Mouse (Mus musculus) forebrain, embryonic 16.5 days (tissue): ENCODE measurements around the gene Rasal1. TPM values are rescaled to one million over a fixed set of nuclear protein-coding genes. Genes with fewer than 3 reads are reported as not detected.
A peak's percentile ranks its signal among the peaks of the same experiment; 100 is the strongest.

Source experiments
- ATAC-seq: fragments of 200-750 bp; cut with Nextera tagmentation; 2 replicates; pipeline ENCODE4 v1.8.0; 2017; ENCODE audit warnings: mild to moderate bottlenecking, moderate library complexity
- H3K27ac ChIP-seq: fragments of 300-500 bp; sonication (generic); 2 replicates; pipeline ENCODE4 v1.5.1; 2014; ENCODE audit warnings: low read length, control low read depth
- H3K27me3 ChIP-seq: fragments of 300-500 bp; sonication (generic); replicated peaks from 2 replicates; pipeline ENCODE4 v1.6.1; 2014; ENCODE audit warnings: low read length; ENCODE audit not compliant: control insufficient read depth, insufficient read depth
- H3K36me3 ChIP-seq: fragments of 300-500 bp; sonication (generic); 2 replicates; pipeline ENCODE4 v1.6.1; 2014; ENCODE audit not compliant: control insufficient read depth, insufficient read depth
- H3K4me1 ChIP-seq: fragments of 300-500 bp; sonication (generic); replicated peaks from 2 replicates; pipeline ENCODE4 v1.6.1; 2014; ENCODE audit warnings: low read length; ENCODE audit not compliant: control insufficient read depth, insufficient read depth
- H3K4me2 ChIP-seq: fragments of 300-500 bp; sonication (generic); 2 replicates; pipeline ENCODE4 v1.6.1; 2014; ENCODE audit warnings: mild to moderate bottlenecking, low read length, control low read depth
- H3K4me3 ChIP-seq: fragments of 300-500 bp; sonication (generic); replicated peaks from 2 replicates; pipeline ENCODE4 v1.5.1; 2014; ENCODE audit warnings: mild to moderate bottlenecking, low read length, control low read depth
- H3K9ac ChIP-seq: fragments of 300-500 bp; sonication (generic); replicated peaks from 2 replicates; pipeline ENCODE4 v1.6.1; 2014; ENCODE audit warnings: low read depth, low read length, control low read depth
- H3K9me3 ChIP-seq: fragments of 300-500 bp; sonication (generic); 2 replicates; pipeline ENCODE4 v1.6.1; 2016; ENCODE audit warnings: low read length; ENCODE audit not compliant: control insufficient read depth
- WGBS: fragments of 180-500 bp; shearing (Covaris S2); extraction: QIAGEN DNeasy Blood & Tissue Kit; methylation state at CpG from one replicate; pipeline ENCODE4 v1.1.7; 2014; 5-methylcytosine and 5-hydroxymethylcytosine counted together
- polyA plus RNA-seq: library from polyadenylated mRNA; unstranded; fragments of >200 nt; fragmentation: Nextera tagmentation; extraction: Ambion mirVana; gene quantifications from 2 replicates; pipeline ENCODE4 v1.2.1, GENCODE M21; 2015

Gene Rasal1
- polyA plus RNA-seq = 5.3 and 6.3 TPM in 2 replicates

GRCm38 (mm10) chr5:120648569-120649373 lies at the start of gene Rasal1:
TSS of gene Rasal1 (plus strand) at chr5:120648812.
- peaks cover 19% of the 10 kb centered on the region for H3K4me1 ChIP-seq
- H3K27ac ChIP-seq = no peak within 1 kb of the TSS
- H3K36me3 ChIP-seq = no peaks in the 10 kb centered on the region
- H3K4me3 ChIP-seq = peak within 1 kb of the TSS; percentile 9
- peak within 1 kb of the TSS; percentile 48 for H3K4me2 ChIP-seq
- peak; percentile 43 for ATAC-seq
- no peaks in the 10 kb centered on the region for H3K9me3 ChIP-seq
- H3K9ac ChIP-seq = peak within 1 kb of the TSS; percentile 25; the same call in 1 of the 2 replicates
- WGBS = 1% methylated on average over 50 of the region's 53 CpGs
- peaks cover 24% of the 10 kb centered on the region for H3K27me3 ChIP-seq

- Histone ChIP-seq H3K9me3 (no peaks in the 10 kb centered on the region), H3K4me3 (no peak overlapping the region), H3K36me3 (no peaks in the 10 kb centered on the region), H3K4me1 (no peaks in the 10 kb centered on the region), H3K9ac (no peak overlapping the region), H3K27ac (no peak overlapping the region), H3K4me2 (no peak overlapping the region), H3K27me3 (no peaks in the 10 kb centered on the region)
- no peak for ATAC-seq
- 96% methylated on average over 6 of the region's 6 CpGs for WGBS
Observed at GRCm38 (mm10) chr5:120599625-120600024, 49.0 kb upstream of the Rasal1 start.

- no peak for ATAC-seq
- WGBS = 66% methylated on average over 11 of the region's 11 CpGs
- H3K9me3 ChIP-seq = no peaks in the 10 kb centered on the region
- peaks cover 5% of the 10 kb centered on the region for H3K4me1 ChIP-seq
- H3K36me3 ChIP-seq = no peaks in the 10 kb centered on the region
- H3K4me3 ChIP-seq = no peak overlapping the region
- no peak overlapping the region for H3K9ac ChIP-seq
- no peak overlapping the region for H3K27ac ChIP-seq
- no peak overlapping the region for H3K4me2 ChIP-seq
- H3K27me3 ChIP-seq = no peaks in the 10 kb centered on the region
Observed at GRCm38 (mm10) chr5:120600946-120601668, 47.5 kb upstream of the Rasal1 start.

DNA sequence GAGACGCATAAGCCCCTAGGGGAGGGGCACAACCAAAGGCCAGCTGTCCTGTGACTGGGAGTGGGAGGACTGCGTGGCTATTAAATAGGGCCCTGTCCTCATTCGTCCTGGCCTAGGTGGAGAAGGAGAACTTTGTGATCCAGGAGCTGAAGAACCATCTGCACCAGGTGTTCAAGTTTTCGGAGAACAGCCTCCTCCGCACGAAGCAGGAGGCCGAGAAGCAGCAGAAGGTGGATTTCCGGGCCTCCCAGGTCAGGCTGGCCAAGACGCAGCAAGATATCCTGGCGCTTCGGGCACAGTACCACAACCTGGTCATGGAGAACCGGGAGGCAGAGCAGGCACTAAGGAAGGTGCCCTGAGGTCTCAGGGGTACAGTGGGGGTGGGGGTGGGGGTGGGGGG lies 46.4 kb upstream of the Rasal1 start:
- no peak overlapping the region for H3K4me3 ChIP-seq
- no peak overlapping the region for H3K4me2 ChIP-seq
- no peak overlapping the region for H3K9ac ChIP-seq
- WGBS = 93% methylated on average over 12 of the region's 12 CpGs
- no peaks in the 10 kb centered on the region for H3K9me3 ChIP-seq
- no peak for ATAC-seq
- no peaks in the 10 kb centered on the region for H3K36me3 ChIP-seq
- H3K4me1 ChIP-seq = peaks cover 5% of the 10 kb centered on the region
- no peaks in the 10 kb centered on the region for H3K27me3 ChIP-seq
- no peak overlapping the region for H3K27ac ChIP-seq

- H3K4me1 ChIP-seq = peaks cover 5% of the 10 kb centered on the region
- no peak overlapping the region for H3K4me3 ChIP-seq
- WGBS = 57% methylated on average over 7 of the region's 7 CpGs
- no peak overlapping the region for H3K27ac ChIP-seq
- H3K9me3 ChIP-seq = no peaks in the 10 kb centered on the region
- ATAC-seq = no peak
- no peak overlapping the region for H3K4me2 ChIP-seq
- H3K36me3 ChIP-seq = no peaks in the 10 kb centered on the region
- H3K27me3 ChIP-seq = no peaks in the 10 kb centered on the region
- no peak overlapping the region for H3K9ac ChIP-seq
Observed at GRCm38 (mm10) chr5:120603515-120603914, 45.1 kb upstream of the Rasal1 start.

DNA sequence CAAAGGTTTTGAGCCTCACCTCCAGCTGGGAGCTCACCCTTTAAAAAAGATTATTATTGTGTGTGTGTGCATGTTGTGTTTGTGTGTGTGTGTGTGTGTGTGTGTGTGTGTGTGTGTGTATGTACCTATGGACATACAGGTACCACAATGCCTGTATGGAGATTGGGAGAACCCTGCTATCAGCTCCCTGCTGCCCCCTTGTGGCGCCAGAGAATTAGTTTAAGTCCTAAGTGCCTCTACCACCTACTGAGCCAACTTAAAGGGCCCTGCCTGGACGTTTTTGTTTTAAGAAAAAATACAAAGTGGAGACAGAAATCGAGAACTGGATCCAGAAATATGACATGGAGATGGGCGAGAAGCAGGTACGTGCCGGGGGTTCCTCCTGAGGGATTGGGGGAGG lies 43.8 kb upstream of the Rasal1 start:
- H3K9me3 ChIP-seq = no peaks in the 10 kb centered on the region
- H3K36me3 ChIP-seq = no peaks in the 10 kb centered on the region
- H3K27ac ChIP-seq = peak overlapping the region; percentile 72
- peak overlapping the region; percentile 68 for H3K4me2 ChIP-seq
- peak overlapping the region; percentile 56 for H3K9ac ChIP-seq
- H3K27me3 ChIP-seq = no peaks in the 10 kb centered on the region
- peaks cover 7% of the 10 kb centered on the region for H3K4me1 ChIP-seq
- H3K4me3 ChIP-seq = peak overlapping the region; percentile 43
- peak; percentile 51 for ATAC-seq
- WGBS = 3% methylated on average over 6 of the region's 6 CpGs

DNA sequence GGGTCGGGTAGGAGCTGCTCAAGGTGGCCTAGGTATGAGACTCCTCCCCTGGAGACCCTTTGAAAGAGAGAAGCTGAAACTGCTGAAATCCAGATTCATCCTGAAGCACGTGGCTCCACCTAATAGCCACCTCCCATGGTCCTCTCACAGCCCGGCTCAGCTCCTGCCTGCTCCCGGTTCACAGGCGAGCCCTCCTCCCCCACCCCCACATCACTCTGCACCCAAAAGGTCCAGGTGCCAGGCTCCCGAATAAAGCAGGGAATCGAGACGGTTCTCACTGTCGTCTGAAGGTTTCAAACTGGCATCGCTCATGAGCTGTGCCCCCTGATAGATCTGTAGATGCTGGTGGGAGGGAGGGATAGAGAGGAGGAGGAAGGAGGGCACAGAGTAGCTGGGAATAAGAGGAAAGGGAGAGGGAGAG lies 43.4 kb upstream of the Rasal1 start:
- Histone ChIP-seq H3K9ac (peak overlapping the region; percentile 56), H3K27me3 (no peaks in the 10 kb centered on the region), H3K27ac (peak overlapping the region; percentile 72), H3K4me3 (peak overlapping the region; percentile 43), H3K4me1 (peaks cover 7% of the 10 kb centered on the region), H3K36me3 (no peaks in the 10 kb centered on the region), H3K9me3 (no peaks in the 10 kb centered on the region), H3K4me2 (peak overlapping the region; percentile 68)
- 1% methylated on average over 10 of the region's 10 CpGs for WGBS
- ATAC-seq = peak; percentile 55

GRCm38 (mm10) chr5:120605688-120606087 lies 42.9 kb upstream of the Rasal1 start:
- Histone ChIP-seq H3K27me3 (no peaks in the 10 kb centered on the region), H3K9ac (no peak overlapping the region; the same call in 1 of the 2 replicates), H3K4me3 (peak overlapping the region; percentile 43), H3K9me3 (no peaks in the 10 kb centered on the region), H3K27ac (no peak overlapping the region), H3K4me1 (peaks cover 7% of the 10 kb centered on the region), H3K4me2 (peak overlapping the region; percentile 68), H3K36me3 (no peaks in the 10 kb centered on the region)
- WGBS = under 1% methylated on average over 8 of the region's 8 CpGs
- peak; percentile 86 for ATAC-seq

GRCm38 (mm10) chr5:120606590-120607200 lies 41.9 kb upstream of the Rasal1 start:
- peaks cover 17% of the 10 kb centered on the region for H3K4me1 ChIP-seq
- no peaks in the 10 kb centered on the region for H3K9me3 ChIP-seq
- no peak overlapping the region for H3K9ac ChIP-seq
- no peaks in the 10 kb centered on the region for H3K27me3 ChIP-seq
- ATAC-seq = no peak
- H3K4me3 ChIP-seq = no peak overlapping the region
- 73% methylated on average over 25 of the region's 25 CpGs for WGBS
- no peaks in the 10 kb centered on the region for H3K36me3 ChIP-seq
- no peak overlapping the region for H3K4me2 ChIP-seq
- no peak overlapping the region for H3K27ac ChIP-seq
